ENCODE assay signal across 22 mouse cellular contexts in the genomic region with DNA sequence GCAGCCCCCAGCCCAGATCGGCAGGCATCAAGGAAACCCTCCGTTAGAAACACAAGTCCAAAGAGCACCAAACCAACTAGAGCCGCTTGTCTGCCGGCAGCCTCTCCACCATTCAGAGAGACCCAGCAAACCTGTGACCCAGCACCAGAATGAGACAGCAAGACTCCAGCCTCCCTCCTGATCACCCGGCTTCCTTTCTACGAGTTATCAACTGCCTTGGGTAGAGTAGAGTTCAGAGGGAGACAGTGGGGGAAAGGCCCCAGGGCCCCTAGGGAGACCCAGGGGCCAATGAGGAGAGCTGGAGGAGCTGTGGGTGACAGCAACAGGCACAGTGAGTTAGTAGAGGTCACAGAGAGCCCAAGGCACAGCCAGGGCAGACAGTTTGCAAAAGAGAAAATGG. TPM values are rescaled to one million over a fixed set of nuclear protein-coding genes. Genes with fewer than 3 reads are reported as not detected.
DNase-seq lines count a peak whose midpoint lies in the region; ATAC-seq and TF ChIP-seq lines count a peak whose summit lies in the region.
"Had no signal": no experiment of that assay in that cellular context is flagged by ENCODE, and none has a peak within 500 bp of the region (broad histone marks: within the 10 kb centered on the region; RNA-seq: fewer than 3 reads in every experiment).

No protein-coding gene starts in this region.

- no peak; the same call in 1 of the 2 replicates for TF ChIP-seq RAD21 in CH12.LX (IDR thresholded peaks at IDR 0.05; ENCODE audit: low read depth, low read length)

- no peaks in the 10 kb centered on the region for H3K36me3 ChIP-seq in heart, embryonic 10.5 days
- peaks cover 8% of the 10 kb centered on the region; the same call in 1 of the 2 replicates for H3K36me3 ChIP-seq in hindbrain, embryonic 15.5 days
- H3K36me3 ChIP-seq in hindbrain, embryonic 16.5 days (ENCODE audit: control insufficient read depth, insufficient read depth, low read length) = peaks cover 8% of the 10 kb centered on the region
- H3K36me3 ChIP-seq in CH12.LX (replicated peaks in 1 of 2; ENCODE audit: control insufficient read depth in 1 of 2, insufficient read depth in 1 of 2, low read length in 1 of 2) = peaks cover 0 to 4% of the 10 kb centered on the region in 2 experiments
- peaks cover 58% of the 10 kb centered on the region for H3K36me3 ChIP-seq in embryonic facial prominence, embryonic 10.5 days (replicated peaks)
- H3K36me3 ChIP-seq: heart, embryonic 15.5 days; liver, embryonic 13.5 days; stomach, embryonic 15.5 days had no signal

- H3K4me2 ChIP-seq in hindbrain, embryonic 15.5 days = no peak overlapping the region
- H3K4me2 ChIP-seq in hindbrain, embryonic 16.5 days (ENCODE audit: low read length) = no peak overlapping the region
- H3K4me2 ChIP-seq in CH12.LX (ENCODE audit: insufficient read depth, low read depth, poor library complexity, severe bottlenecking) = peak overlapping the region; percentile 76
- H3K4me2 ChIP-seq: embryonic facial prominence, embryonic 12.5 days; forebrain, embryonic 13.5 days; heart, embryonic 15.5 days; liver, embryonic 13.5 days; midbrain, embryonic 15.5 days; stomach, embryonic 15.5 days had no signal

- dilution Hi-C loops in CH12.LX (cut with MboI; ENCODE audit: extremely low pct_ligation_motif_present, extremely low pct_unique_long_range_greater_than_20kb, low sequenced_read_pairs) = no loop called here

- no peak for TF ChIP-seq CTCF in CH12.LX (conservative IDR thresholded peaks at IDR 0.05 in 1 of 2, IDR thresholded peaks at IDR 0.05 in 1 of 2; ENCODE audit: low read depth in 2 of 2, low read length in 2 of 2)

- H3K27me3 ChIP-seq in heart, embryonic 10.5 days (ENCODE audit: insufficient read depth, poor library complexity, severe bottlenecking) = peaks cover 85% of the 10 kb centered on the region
- no peaks in the 10 kb centered on the region for H3K27me3 ChIP-seq in hindbrain, embryonic 15.5 days
- H3K27me3 ChIP-seq in hindbrain, embryonic 16.5 days (replicated peaks; ENCODE audit: control insufficient read depth, insufficient read depth, low read length) = 0 out of 2 replicates have a peak, but pooled peaks cover 2% of the 10 kb centered on the region
- H3K27me3 ChIP-seq in CH12.LX (replicated peaks) = no peaks in the 10 kb centered on the region
- peaks cover 34% of the 10 kb centered on the region for H3K27me3 ChIP-seq in embryonic facial prominence, embryonic 10.5 days (replicated peaks; ENCODE audit: low read depth, poor library complexity, severe bottlenecking)
- H3K27me3 ChIP-seq: forebrain, embryonic 13.5 days; midbrain, embryonic 15.5 days; stomach, embryonic 15.5 days had no signal

- H3K9me3 ChIP-seq in heart, embryonic 10.5 days = no peaks in the 10 kb centered on the region
- no peaks in the 10 kb centered on the region for H3K9me3 ChIP-seq in hindbrain, embryonic 15.5 days
- no peaks in the 10 kb centered on the region for H3K9me3 ChIP-seq in hindbrain, embryonic 16.5 days (ENCODE audit: control insufficient read depth, low read length)
- H3K9me3 ChIP-seq in CH12.LX (replicated peaks; ENCODE audit: low read length) = no peaks in the 10 kb centered on the region
- no peaks in the 10 kb centered on the region for H3K9me3 ChIP-seq in embryonic facial prominence, embryonic 10.5 days
- H3K9me3 ChIP-seq: embryonic facial prominence, embryonic 12.5 days; forebrain, embryonic 13.5 days; heart, embryonic 15.5 days; liver, embryonic 13.5 days; megakaryocyte, embryonic 14.5 days; midbrain, embryonic 15.5 days; stomach, embryonic 15.5 days had no signal

- TF ChIP-seq EP300 in CH12.LX (IDR thresholded peaks at IDR 0.05; ENCODE audit: low read length) = peak; percentile 20; the same call in 1 of the 2 replicates

- no peak overlapping the region for H3K9ac ChIP-seq in hindbrain, embryonic 15.5 days
- H3K9ac ChIP-seq in hindbrain, embryonic 16.5 days (ENCODE audit: low read depth, low read length) = no peak overlapping the region; the same call in 1 of the 2 replicates
- peak overlapping the region; percentile 42 for H3K9ac ChIP-seq in CH12.LX (ENCODE audit: insufficient read depth, low read depth)
- H3K9ac ChIP-seq: embryonic facial prominence, embryonic 12.5 days; forebrain, embryonic 13.5 days; heart, embryonic 15.5 days; liver, embryonic 13.5 days; midbrain, embryonic 15.5 days; stomach, embryonic 15.5 days had no signal

- intact Hi-C loops in heart, postnatal 36 days (cut with DNase I) = loop anchor here (1.0 to 2.0 kb wide), 2 partner anchors 65 to 124 kb away; a partner anchor contains a TSS

- WGBS in heart, embryonic 10.5 days = 57% methylated on average over 6 of the region's 6 CpGs
- 68% methylated on average over 6 of the region's 6 CpGs for WGBS in hindbrain, embryonic 15.5 days
- 73% methylated on average over 6 of the region's 6 CpGs for WGBS in hindbrain, embryonic 16.5 days
- 66% methylated on average over 6 of the region's 6 CpGs for WGBS in embryonic facial prominence, embryonic 10.5 days

- TF ChIP-seq POLR2A in CH12.LX (IDR thresholded peaks at IDR 0.05; ENCODE audit: low read depth, low read length) = peak; percentile 64

- H3K27ac ChIP-seq in heart, embryonic 10.5 days = peak overlapping the region; percentile 33; the same call in 1 of the 2 replicates
- 0 out of 2 replicates have a peak overlapping the region, but pooled peaks have one; percentile 10 for H3K27ac ChIP-seq in hindbrain, embryonic 15.5 days (replicated peaks)
- H3K27ac ChIP-seq in hindbrain, embryonic 16.5 days (ENCODE audit: low read depth, low read length) = no peak overlapping the region
- H3K27ac ChIP-seq in CH12.LX (ENCODE audit: insufficient read depth, low read depth) = peak overlapping the region; percentile 80
- peak overlapping the region; percentile 55 for H3K27ac ChIP-seq in embryonic facial prominence, embryonic 10.5 days (replicated peaks)
- H3K27ac ChIP-seq: forebrain, embryonic 13.5 days; heart, embryonic 15.5 days; kidney, postnatal 0 days; liver, embryonic 13.5 days; midbrain, embryonic 15.5 days; stomach, embryonic 15.5 days had no signal

- no peak for DNase-seq in heart, embryonic 10.5 days (ENCODE audit: low spot score)
- no peak for DNase-seq in heart, postnatal 36 days
- DNase-seq in CH12.LX (ENCODE audit: extremely low read depth) = peak; percentile 93
- no peak for DNase-seq in embryonic facial prominence, embryonic 10.5 days (ENCODE audit: low spot score)
- DNase-seq in adrenal gland, postnatal 14 days = no peak
- DNase-seq: gastrocnemius, postnatal 36 days; left cerebral cortex, postnatal 4 days; liver, embryonic 13.5 days; right cerebral cortex, postnatal 25 days had no signal

- in situ Hi-C loops in CH12.LX (cut with MboI; ENCODE audit: low pct_ligation_motif_present, low pct_unique_long_range_greater_than_20kb, low sequenced_read_pairs) = loop anchor here (5.0 kb wide), 1 partner anchor 61 kb away; no protein-coding TSS in a partner anchor

- H3K79me2 ChIP-seq in CH12.LX (replicated peaks; ENCODE audit: control insufficient read depth, extremely low read depth, insufficient read depth, poor library complexity, severe bottlenecking) = no peaks in the 10 kb centered on the region

- H3K4me1 ChIP-seq in heart, embryonic 10.5 days = peaks cover 37% of the 10 kb centered on the region
- H3K4me1 ChIP-seq in hindbrain, embryonic 15.5 days (replicated peaks) = peaks cover 24% of the 10 kb centered on the region
- H3K4me1 ChIP-seq in hindbrain, embryonic 16.5 days (ENCODE audit: control insufficient read depth, insufficient read depth, low read depth, low read length) = peaks cover 18% of the 10 kb centered on the region
- peaks cover 22 to 50% of the 10 kb centered on the region in 2 experiments for H3K4me1 ChIP-seq in CH12.LX (ENCODE audit: control insufficient read depth in 1 of 2, insufficient read depth in 2 of 2)
- peaks cover 47% of the 10 kb centered on the region for H3K4me1 ChIP-seq in embryonic facial prominence, embryonic 10.5 days

- no peak for ATAC-seq in hindbrain, embryonic 15.5 days (ENCODE audit: low FRiP score, low read depth)
- ATAC-seq in hindbrain, embryonic 16.5 days = no peak
- ATAC-seq: CD4-positive, CD25-positive, alpha-beta regulatory T cell, adult 4 months; forebrain, embryonic 13.5 days; lung, postnatal 0 days; midbrain, embryonic 15.5 days had no signal

- no peak overlapping the region for H3K4me3 ChIP-seq in heart, embryonic 10.5 days
- H3K4me3 ChIP-seq in hindbrain, embryonic 15.5 days = no peak overlapping the region
- H3K4me3 ChIP-seq in hindbrain, embryonic 16.5 days (ENCODE audit: low read length) = no peak overlapping the region
- H3K4me3 ChIP-seq in CH12.LX (replicated peaks in 1 of 3; ENCODE audit: low read depth in 2 of 3, low read length in 2 of 3, poor library complexity in 1 of 3) = peak overlapping the region in 2 of 3 experiments; percentile 45 to 52
- H3K4me3 ChIP-seq in embryonic facial prominence, embryonic 10.5 days = no peak overlapping the region
- H3K4me3 ChIP-seq: embryonic facial prominence, embryonic 12.5 days; erythroblast, embryonic 14.5 days; forebrain, embryonic 13.5 days; heart, embryonic 15.5 days; liver, embryonic 13.5 days; megakaryocyte, embryonic 14.5 days; midbrain, embryonic 15.5 days; stomach, embryonic 15.5 days had no signal

TF ChIP-seq in CH12.LX, 34 proteins besides CTCF, POLR2A, EP300 and RAD21 (continues in another document):
- TF ChIP-seq TBP (conservative IDR thresholded peaks at IDR 0.05; ENCODE audit: low read depth, low read length) = peak; percentile 79
- peak; percentile 51 for TF ChIP-seq ZMIZ1 (IDR thresholded peaks at IDR 0.05; ENCODE audit: low read depth, low read length)

RNA-seq across cellular contexts. Expression of a gene that starts 28.2 kb away (rescaled TPM):
- polyA plus RNA-seq in heart, embryonic 10.5 days (2016; fragmentation: Nextera tagmentation; extraction: Ambion mirVana) = 0.48 and 0.88 TPM in 2 replicates
- total RNA-seq in heart, postnatal 36 days (2021) = 1 to 10 TPM; 1.7 to 3.9 TPM
- 0.53 and 1.2 TPM in 2 replicates for polyA plus RNA-seq in hindbrain, embryonic 15.5 days (2015; fragmentation: Nextera tagmentation; extraction: Ambion mirVana)
- 0.91 and 1.3 TPM in 2 replicates for polyA plus RNA-seq in hindbrain, embryonic 16.5 days (2015; fragmentation: Nextera tagmentation; extraction: Ambion mirVana)
- total RNA-seq in CH12.LX (2012; rRNA removed) (0.08 and 0.21 TPM in 2 replicates), CH12.LX (2014; rRNA removed) (0.15 and 0.40 TPM in 2 replicates)
- polyA plus RNA-seq in CH12.LX (2012; ENCODE audit: insufficient read length, low read depth) = 0.46 and 0.66 TPM in 2 replicates
- 0.23 and 0.24 TPM in 2 replicates for polyA plus RNA-seq in embryonic facial prominence, embryonic 10.5 days (2016; fragmentation: Nextera tagmentation; extraction: Ambion mirVana)
- total RNA-seq in adrenal gland, postnatal 14 days (2021) = 4.0 and 9.1 TPM in 2 replicates

RNA-seq across cellular contexts. Expression of a gene that starts 53.0 kb away (rescaled TPM):
- polyA plus RNA-seq in heart, embryonic 10.5 days (2016; fragmentation: Nextera tagmentation; extraction: Ambion mirVana) = 1.5 and 2.4 TPM in 2 replicates
- total RNA-seq in heart, postnatal 36 days (2021) = 10 to 100 TPM; 13.8 to 14.2 TPM
- 15.0 and 18.8 TPM in 2 replicates for polyA plus RNA-seq in hindbrain, embryonic 15.5 days (2015; fragmentation: Nextera tagmentation; extraction: Ambion mirVana)
- polyA plus RNA-seq in hindbrain, embryonic 16.5 days (2015; fragmentation: Nextera tagmentation; extraction: Ambion mirVana) = 15.1 and 20.5 TPM in 2 replicates
- total RNA-seq in CH12.LX (2012; rRNA removed) = 0.59 and 1.7 TPM in 2 replicates
- 0.97 and 2.4 TPM in 2 replicates for total RNA-seq in CH12.LX (2014; rRNA removed)
- polyA plus RNA-seq in CH12.LX (2012; ENCODE audit: insufficient read length, low read depth) = 3.7 and 4.1 TPM in 2 replicates
- polyA plus RNA-seq in embryonic facial prominence, embryonic 10.5 days (2016; fragmentation: Nextera tagmentation; extraction: Ambion mirVana) = 6.5 and 13.5 TPM in 2 replicates
- 0.89 and 1.5 TPM in 2 replicates for total RNA-seq in adrenal gland, postnatal 14 days (2021)
- total RNA-seq: neutrophil, adult 5-6 weeks had no signal
- polyA plus RNA-seq: CD4-positive, CD25-positive, alpha-beta regulatory T cell, adult 4 months had no signal

Comparison
In these comparisons a context has a peak if more than half of its experiments do, and no peak if none do; other contexts are left out.
1. H3K4me3 ChIP-seq: peak in CH12.LX (2 of 3); none in heart, embryonic 10.5 days (single experiment), hindbrain, embryonic 15.5 days (single experiment), hindbrain, embryonic 16.5 days (single experiment) and embryonic facial prominence, embryonic 10.5 days (single experiment).